Mouse (Mus musculus) forebrain, embryonic 13.5 days (tissue): ENCODE results near the gene Pcbp1. TPM values are rescaled to one million over a fixed set of nuclear protein-coding genes. Genes with fewer than 3 reads are reported as not detected.
A peak's percentile ranks its signal among the peaks of the same experiment; 100 is the strongest.
"Not testable (repeated sequence)": the region's sequence is repeated elsewhere in the genome, so short reads cannot be mapped to it uniquely, and the experiment has no call there.

ENCODE experiments used
- ATAC-seq: fragments of 200-750 bp; cut with Nextera tagmentation; 2 replicates; pipeline ENCODE4 v1.8.0; 2017
- H3K27ac ChIP-seq: fragments of 300-500 bp; sonication (generic); 2 replicates; pipeline ENCODE4 v1.5.1; 2015; ENCODE audit warnings: inconsistent platforms, mild to moderate bottlenecking, moderate library complexity
- H3K27me3 ChIP-seq: fragments of 300-500 bp; sonication (generic); 2 replicates; pipeline ENCODE4 v1.6.1; 2015; ENCODE audit warnings: mild to moderate bottlenecking, inconsistent platforms
- H3K36me3 ChIP-seq: fragments of 300-500 bp; sonication (generic); 2 replicates; pipeline ENCODE4 v1.6.1; 2015; ENCODE audit warnings: mild to moderate bottlenecking, inconsistent platforms; ENCODE audit not compliant: poor library complexity, severe bottlenecking
- H3K4me1 ChIP-seq: fragments of 300-500 bp; sonication (generic); 2 replicates; pipeline ENCODE4 v1.6.1; 2015; ENCODE audit warnings: inconsistent platforms
- H3K4me2 ChIP-seq: fragments of 300-500 bp; sonication (generic); 2 replicates; pipeline ENCODE4 v1.6.1; 2015; ENCODE audit warnings: inconsistent platforms, mild to moderate bottlenecking, moderate library complexity
- H3K4me3 ChIP-seq: fragments of 300-500 bp; sonication (generic); 2 replicates; pipeline ENCODE4 v1.5.1; 2015; ENCODE audit warnings: mild to moderate bottlenecking, inconsistent platforms
- H3K9ac ChIP-seq: fragments of 300-500 bp; sonication (generic); 2 replicates; pipeline ENCODE4 v1.6.1; 2015; ENCODE audit warnings: mild to moderate bottlenecking, inconsistent platforms
- H3K9me3 ChIP-seq: fragments of 300-500 bp; sonication (generic); replicated peaks from 2 replicates; pipeline ENCODE4 v1.6.1; 2016; ENCODE audit warnings: inconsistent platforms
- WGBS: fragments of 180-500 bp; shearing (Covaris S2); methylation state at CpG from one replicate; pipeline ENCODE4 v1.1.7; 2015; 5-methylcytosine and 5-hydroxymethylcytosine counted together
- polyA plus RNA-seq: library from polyadenylated mRNA; unstranded; fragments of >200 nt; fragmentation: Nextera tagmentation; extraction: Ambion mirVana; gene quantifications from 2 replicates; pipeline ENCODE4 v1.2.1, GENCODE M21; 2015

Pcbp1 gene
- polyA plus RNA-seq, result 204 and 245 TPM in 2 replicates

DNA sequence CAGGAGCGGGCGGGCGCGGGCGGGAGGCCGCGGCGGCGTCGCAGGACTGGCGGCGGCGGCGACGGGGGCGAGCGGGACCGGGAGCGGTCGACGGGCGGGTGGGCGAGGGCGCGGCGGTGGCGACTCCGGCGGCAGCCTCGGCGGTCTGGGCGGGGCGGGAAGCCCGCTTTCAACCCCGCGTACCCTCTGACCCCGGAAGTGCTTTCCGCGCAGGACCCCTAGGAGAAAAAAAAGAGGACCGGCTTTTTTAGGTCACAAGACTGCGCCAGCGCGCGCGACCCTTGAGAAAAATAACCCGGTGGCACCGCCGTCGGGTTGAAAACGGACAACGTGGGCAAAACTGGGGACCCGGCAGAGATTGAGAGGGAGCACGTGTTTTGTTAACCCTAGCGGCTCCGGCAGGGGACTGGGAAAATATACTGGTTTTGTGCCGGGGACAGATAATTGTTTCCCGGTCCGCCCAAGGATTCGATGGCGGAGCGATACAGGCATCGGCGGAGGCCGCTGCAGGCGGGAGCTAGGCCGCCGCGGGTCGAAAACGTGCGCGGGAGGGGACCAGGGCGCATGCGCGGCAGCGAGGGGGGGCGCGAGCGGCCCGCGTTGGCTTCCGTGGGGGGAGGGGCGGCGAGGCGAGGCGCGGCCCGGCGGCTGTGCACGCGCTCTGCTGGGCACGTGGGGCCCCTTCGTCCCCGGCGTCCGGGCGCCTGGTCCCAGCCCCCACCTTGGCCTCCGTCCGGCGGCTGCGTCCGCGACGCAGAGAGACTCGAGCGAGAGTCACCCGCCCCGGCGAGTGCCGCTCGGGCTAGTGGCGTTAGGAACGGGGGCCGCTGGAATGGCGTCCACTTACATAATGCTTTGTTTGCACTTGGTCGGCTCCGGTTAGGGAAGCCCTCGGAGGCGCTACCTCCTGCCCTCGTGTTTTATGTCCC is at the start of gene Pcbp1:
Pcbp1 (minus strand) TSS at position 290 of the 929 bp plus-strand sequence.
- ATAC-seq, result peak; percentile 86
- peaks cover 23% of the 10 kb centered on the region for H3K36me3 ChIP-seq
- under 1% methylated on average over 78 of the region's 120 CpGs for WGBS
- H3K4me3 ChIP-seq, result peak within 1 kb of the TSS; percentile 100
- H3K27me3 ChIP-seq, result no peaks in the 10 kb centered on the region
- H3K4me1 ChIP-seq, result peaks cover 32% of the 10 kb centered on the region
- H3K4me2 ChIP-seq, result peak within 1 kb of the TSS; percentile 93
- H3K27ac ChIP-seq, result peak within 1 kb of the TSS; percentile 100
- peak within 1 kb of the TSS; percentile 99 for H3K9ac ChIP-seq
- H3K9me3 ChIP-seq, result no peaks in the 10 kb centered on the region

DNA sequence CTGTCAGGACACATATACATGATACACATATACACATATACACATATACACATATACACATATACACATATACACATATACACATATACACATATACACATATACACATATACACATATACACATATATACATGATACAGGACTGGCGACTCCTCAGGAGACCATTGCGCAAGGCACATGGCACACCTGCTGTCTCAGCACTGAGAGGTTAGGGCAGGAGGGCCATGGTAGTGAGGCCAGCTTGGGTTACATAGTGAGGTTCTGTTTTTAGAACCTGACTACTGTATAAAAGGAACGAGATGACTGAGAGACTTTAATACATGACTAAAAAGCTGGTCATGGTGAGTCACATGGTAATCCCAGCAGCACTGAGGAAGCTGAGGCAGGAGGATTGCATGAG is 48.4 kb upstream of the Pcbp1 start:
- Histone ChIP-seq H3K27me3 (no peaks in the 10 kb centered on the region), H3K27ac (no peak overlapping the region), H3K9me3 (no peaks in the 10 kb centered on the region), H3K36me3 (no peaks in the 10 kb centered on the region), H3K4me1 (peaks cover 12% of the 10 kb centered on the region), H3K4me2 (no peak overlapping the region), H3K4me3 (no peak overlapping the region), H3K9ac (no peak overlapping the region)
- no peak for ATAC-seq
- 96% methylated on average over 3 of the region's 3 CpGs for WGBS

DNA sequence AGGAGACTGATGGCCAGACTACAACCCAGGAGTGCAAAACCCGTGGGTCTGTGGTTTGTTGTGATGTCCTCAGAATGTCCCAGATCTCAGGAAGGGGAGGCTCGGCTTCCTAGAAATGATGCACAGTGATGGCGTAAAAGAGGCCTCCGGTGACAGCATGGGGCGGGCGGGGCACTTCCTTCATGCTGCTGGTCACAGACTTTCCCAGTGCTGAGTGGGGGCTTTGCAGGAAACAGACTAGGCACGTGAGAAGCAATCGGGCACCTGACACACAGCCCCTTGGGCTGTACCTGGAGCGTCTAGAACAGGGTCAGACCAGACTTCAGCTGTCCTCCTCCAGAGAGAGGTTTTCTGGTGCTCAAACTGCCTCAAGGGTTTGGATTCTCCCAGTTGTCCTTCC is 44.7 kb upstream of the Pcbp1 start:
- no peak for ATAC-seq
- WGBS, result 61% methylated on average over 9 of the region's 9 CpGs

DNA sequence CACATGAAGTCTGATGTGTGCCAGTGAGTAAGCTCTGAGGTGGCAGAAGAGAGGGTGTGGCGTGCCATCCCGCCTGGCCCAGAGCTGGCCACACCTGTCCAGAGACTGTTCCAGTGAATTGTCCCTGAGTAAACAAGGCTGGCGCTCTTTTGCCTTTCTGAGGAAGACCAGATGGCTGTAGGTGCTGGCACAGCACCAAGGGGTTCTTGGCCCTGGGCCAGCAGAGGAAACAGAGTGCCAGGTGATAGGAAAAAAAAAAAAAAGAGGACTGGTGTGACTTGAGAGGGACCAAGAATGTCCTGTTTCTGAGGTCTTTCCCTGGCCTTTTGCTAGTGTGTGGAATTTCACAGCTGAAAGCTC is 43.3 kb upstream of the Pcbp1 start:
- no peak overlapping the region; the same call in 1 of the 2 replicates for H3K4me2 ChIP-seq
- WGBS, result 38% methylated on average over 3 of the region's 3 CpGs
- ATAC-seq, result peak; percentile 69; the same call in 1 of the 2 replicates
- peak overlapping the region; percentile 46 for H3K27ac ChIP-seq
- no peaks in the 10 kb centered on the region for H3K27me3 ChIP-seq
- peaks cover 27% of the 10 kb centered on the region for H3K36me3 ChIP-seq
- no peak overlapping the region for H3K4me3 ChIP-seq
- peaks cover 18% of the 10 kb centered on the region for H3K4me1 ChIP-seq
- H3K9ac ChIP-seq, result no peak overlapping the region
- H3K9me3 ChIP-seq, result no peaks in the 10 kb centered on the region

More for the DNA sequence above, 44.7 kb upstream of the Pcbp1 start:
- Histone ChIP-seq H3K4me2 (no peak overlapping the region), H3K4me3 (no peak overlapping the region), H3K9ac (no peak overlapping the region), H3K36me3 (peaks cover 13% of the 10 kb centered on the region), H3K4me1 (peaks cover 18% of the 10 kb centered on the region), H3K27ac (no peak overlapping the region), H3K27me3 (no peaks in the 10 kb centered on the region), H3K9me3 (no peaks in the 10 kb centered on the region)

DNA sequence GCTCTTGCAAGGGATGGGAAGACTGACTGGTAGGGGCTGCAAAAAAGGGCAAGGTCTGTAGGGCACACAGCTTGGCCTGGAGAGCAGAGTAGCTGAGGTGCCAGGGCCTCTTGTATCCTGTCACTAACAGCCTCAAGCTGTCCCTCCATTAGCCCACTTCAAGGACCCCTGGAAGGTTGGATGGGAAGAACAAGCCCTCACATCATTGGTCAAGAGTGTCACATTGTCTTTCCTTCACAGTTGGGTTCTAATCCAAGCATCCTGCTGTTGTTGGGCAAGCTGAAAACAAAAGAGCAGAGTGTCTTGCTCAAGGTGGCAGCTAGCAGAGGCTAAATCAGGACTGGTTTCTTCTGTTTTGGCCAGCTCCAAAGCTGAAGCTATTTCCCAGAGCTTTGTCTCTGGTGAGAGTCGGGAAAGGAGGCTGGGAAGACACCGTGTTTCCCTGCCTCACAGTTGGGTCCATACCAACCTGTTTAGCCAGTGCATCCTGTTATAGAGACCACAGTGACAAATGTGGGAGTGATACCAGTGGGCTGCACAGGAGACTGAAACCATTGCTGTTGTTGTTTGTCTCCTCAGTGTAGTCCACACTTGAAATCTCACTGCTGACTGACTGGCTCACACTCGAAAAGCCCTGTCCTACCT is 42.8 kb upstream of the Pcbp1 start:
- H3K27me3 ChIP-seq, result no peaks in the 10 kb centered on the region
- H3K9ac ChIP-seq, result no peak overlapping the region
- peaks cover 30% of the 10 kb centered on the region for H3K36me3 ChIP-seq
- H3K4me1 ChIP-seq, result peaks cover 18% of the 10 kb centered on the region
- H3K4me2 ChIP-seq, result no peak overlapping the region
- peak overlapping the region; percentile 46 for H3K27ac ChIP-seq
- no peak for ATAC-seq
- no peaks in the 10 kb centered on the region for H3K9me3 ChIP-seq
- 33% methylated on average over 3 of the region's 3 CpGs for WGBS
- H3K4me3 ChIP-seq, result no peak overlapping the region

DNA sequence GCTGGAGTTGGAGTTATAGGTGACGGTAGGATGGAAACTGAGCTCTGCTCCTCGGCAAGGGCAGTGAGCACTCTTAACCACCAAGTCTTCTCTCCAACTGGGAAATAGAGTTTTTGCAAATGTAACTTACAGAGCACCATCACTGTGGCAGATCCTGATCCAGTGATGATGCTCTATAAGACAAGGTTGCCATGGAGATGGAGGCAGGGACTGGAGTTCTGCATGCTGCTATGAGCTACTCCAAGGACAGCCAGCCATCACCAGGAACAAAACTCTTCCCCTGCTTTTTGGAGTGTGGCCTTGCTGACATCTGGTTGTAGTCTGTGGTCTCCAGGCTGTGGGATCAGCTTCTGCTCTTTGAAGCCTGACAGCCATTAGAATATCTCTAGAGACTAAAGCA is 39.7 kb upstream of the Pcbp1 start:
- Histone ChIP-seq H3K36me3 (peaks cover 52% of the 10 kb centered on the region), H3K27ac (no peak overlapping the region), H3K9ac (no peak overlapping the region), H3K9me3 (no peaks in the 10 kb centered on the region), H3K4me2 (no peak overlapping the region), H3K4me1 (peaks cover 18% of the 10 kb centered on the region), H3K27me3 (no peaks in the 10 kb centered on the region), H3K4me3 (no peak overlapping the region)
- 97% methylated on average over 2 of the region's 2 CpGs for WGBS
- ATAC-seq, result no peak

DNA sequence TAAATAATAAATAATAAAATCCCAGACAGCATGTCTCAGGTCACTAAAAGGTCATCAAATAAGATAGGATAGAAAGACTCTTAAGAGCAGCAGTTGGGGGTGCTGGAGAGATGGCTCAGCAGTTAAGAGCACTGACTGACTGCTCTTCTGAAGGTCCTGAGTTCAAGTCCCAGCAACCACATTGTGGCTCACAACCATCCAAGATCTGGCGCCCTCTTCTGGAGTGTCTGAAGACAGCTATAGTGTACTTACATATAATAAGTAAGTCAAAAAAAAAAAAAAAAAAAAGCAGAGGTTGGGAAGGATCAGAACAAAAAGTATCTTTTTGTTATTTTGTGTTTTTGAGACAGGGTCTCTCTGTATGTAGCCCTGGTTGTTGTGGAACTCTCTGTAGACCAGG is 31.1 kb upstream of the Pcbp1 start:
- WGBS, result 93% methylated on average over 1 of the region's 1 CpGs
- not testable (repeated sequence) for ATAC-seq, H3K27me3 ChIP-seq, H3K4me3 ChIP-seq, H3K27ac ChIP-seq, H3K4me2 ChIP-seq, H3K4me1 ChIP-seq, H3K9me3 ChIP-seq, H3K9ac ChIP-seq
- H3K36me3 ChIP-seq, result peaks cover 62% of the 10 kb centered on the region

DNA sequence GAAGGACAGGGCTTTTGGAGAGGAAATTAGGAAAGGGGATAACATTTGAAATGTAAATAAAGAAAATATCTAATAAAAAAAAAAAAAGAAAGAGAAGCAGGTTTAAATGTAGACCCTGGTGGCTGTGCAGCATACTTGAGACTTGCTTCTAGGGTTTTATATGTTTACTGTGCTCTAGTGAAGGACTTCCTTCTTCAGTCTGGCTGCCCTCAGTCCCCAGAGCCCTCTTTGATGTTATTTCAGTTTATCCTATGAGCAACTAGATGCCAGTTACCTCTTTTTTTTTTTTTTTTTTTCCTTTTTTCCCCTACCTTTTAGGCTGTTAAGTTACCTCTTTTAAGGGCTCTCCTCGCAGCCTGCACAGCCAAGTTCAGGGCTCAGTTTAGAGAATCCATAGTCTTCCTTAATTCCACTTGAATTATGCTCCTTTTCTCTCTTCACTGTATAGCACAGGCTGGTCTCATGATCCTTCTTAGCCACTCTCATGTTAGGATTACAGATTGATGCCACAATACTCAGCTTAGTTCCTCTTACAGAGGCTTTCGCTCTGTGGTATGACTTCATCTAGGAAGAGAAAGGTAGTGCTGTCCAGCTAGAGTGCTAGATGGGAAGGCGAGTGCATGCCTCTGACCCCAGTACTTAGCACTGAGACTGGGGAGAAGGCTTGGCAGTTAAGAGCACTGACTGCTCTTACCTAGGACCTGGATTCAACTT is 30.4 kb upstream of the Pcbp1 start:
- H3K4me2 ChIP-seq, result no peak overlapping the region
- no peak overlapping the region for H3K27ac ChIP-seq
- no peaks in the 10 kb centered on the region for H3K9me3 ChIP-seq
- H3K4me3 ChIP-seq, result no peak overlapping the region
- no peaks in the 10 kb centered on the region for H3K4me1 ChIP-seq
- no peaks in the 10 kb centered on the region for H3K27me3 ChIP-seq
- H3K9ac ChIP-seq, result no peak overlapping the region
- WGBS, result 97% methylated on average over 3 of the region's 3 CpGs
- peaks cover 63% of the 10 kb centered on the region for H3K36me3 ChIP-seq
- no peak for ATAC-seq

DNA sequence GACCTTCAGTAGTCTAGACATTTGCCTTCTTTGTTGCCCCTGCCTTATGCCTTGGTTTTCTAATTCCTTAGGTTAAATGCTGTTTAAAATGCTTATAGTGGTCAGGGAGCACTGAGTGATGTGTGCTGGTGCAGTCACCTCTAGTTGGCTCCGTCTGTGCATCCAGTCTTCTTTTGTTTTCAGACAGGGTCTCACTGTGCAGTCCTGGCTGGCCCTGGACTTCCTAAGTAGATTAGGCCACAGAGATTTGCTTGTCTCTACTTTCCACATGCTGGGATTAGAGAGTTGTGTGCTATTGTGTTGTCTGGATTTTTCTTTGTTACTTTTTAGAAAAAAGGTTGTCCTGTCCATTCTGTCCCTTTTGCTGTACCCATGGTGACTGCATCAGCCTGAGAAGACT is 24.5 kb upstream of the Pcbp1 start:
- no peak overlapping the region for H3K4me3 ChIP-seq
- H3K4me2 ChIP-seq, result no peak overlapping the region
- no peak overlapping the region for H3K27ac ChIP-seq
- H3K4me1 ChIP-seq, result no peaks in the 10 kb centered on the region
- no peak overlapping the region for H3K9ac ChIP-seq
- ATAC-seq, result no peak
- WGBS, result 49% methylated on average over 1 of the region's 1 CpGs
- H3K36me3 ChIP-seq, result peaks cover 69% of the 10 kb centered on the region
- H3K9me3 ChIP-seq, result no peaks in the 10 kb centered on the region
- H3K27me3 ChIP-seq, result no peaks in the 10 kb centered on the region

DNA sequence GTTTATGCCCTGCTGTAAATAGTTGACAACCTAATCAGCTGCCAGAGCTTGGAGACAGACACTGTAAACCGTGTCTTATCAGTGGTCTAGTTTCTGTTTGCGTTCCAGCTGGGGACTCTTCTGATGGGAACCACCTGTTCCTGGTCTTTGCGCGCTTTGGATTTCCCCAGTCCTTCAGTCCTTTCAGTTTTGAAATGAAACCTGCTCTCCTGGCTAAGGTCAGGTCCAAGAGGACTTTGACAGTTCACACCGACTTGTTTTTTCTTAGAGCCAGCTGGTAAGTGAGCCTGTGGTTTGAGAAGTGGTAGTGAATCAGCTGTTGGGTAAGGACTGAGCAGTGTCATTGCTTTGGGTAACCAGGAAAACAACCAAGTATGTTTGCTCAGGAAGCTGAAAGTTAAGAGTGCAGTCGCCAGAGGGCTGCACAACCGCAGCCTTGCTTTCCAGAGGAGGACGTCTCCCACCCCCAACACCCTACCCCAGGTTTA is 21.8 kb upstream of the Pcbp1 start:
- Histone ChIP-seq H3K9ac (no peak overlapping the region), H3K27me3 (no peaks in the 10 kb centered on the region), H3K27ac (no peak overlapping the region), H3K9me3 (no peaks in the 10 kb centered on the region), H3K4me2 (no peak overlapping the region), H3K4me1 (no peaks in the 10 kb centered on the region), H3K36me3 (peaks cover 76% of the 10 kb centered on the region), H3K4me3 (no peak overlapping the region)
- no peak for ATAC-seq
- WGBS, result 91% methylated on average over 8 of the region's 8 CpGs

DNA sequence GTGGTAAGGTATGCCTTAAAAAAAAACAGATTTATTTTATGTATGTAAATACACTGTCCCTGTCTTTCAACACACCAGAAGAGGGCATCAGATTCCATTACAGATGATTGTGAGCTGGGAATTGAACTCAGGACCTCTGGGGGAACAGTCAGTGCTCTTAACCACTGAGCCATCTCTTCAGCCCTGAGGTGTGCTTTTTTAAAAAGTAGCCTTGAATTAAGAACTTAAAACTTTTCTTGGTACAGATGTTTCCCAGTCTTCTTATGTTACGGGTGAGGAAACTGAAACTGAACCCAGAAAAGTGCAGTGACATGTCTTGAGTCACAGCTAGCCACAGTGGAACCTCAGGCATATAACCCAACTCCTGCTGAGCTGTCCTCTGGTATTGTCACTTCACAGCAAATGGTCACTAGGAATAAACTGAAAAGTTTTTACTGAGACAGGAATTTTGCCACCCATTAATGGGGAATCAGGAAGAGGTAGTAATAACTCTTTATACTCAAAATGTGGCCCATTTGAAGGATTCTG is 21.2 kb upstream of the Pcbp1 start:
- Histone ChIP-seq H3K9me3 (no peaks in the 10 kb centered on the region), H3K9ac (no peak overlapping the region), H3K4me1 (no peaks in the 10 kb centered on the region), H3K36me3 (peaks cover 75% of the 10 kb centered on the region), H3K27me3 (no peaks in the 10 kb centered on the region), H3K4me2 (no peak overlapping the region), H3K4me3 (no peak overlapping the region), H3K27ac (no peak overlapping the region)
- ATAC-seq, result no peak
- 90% methylated on average over 1 of the region's 1 CpGs for WGBS

DNA sequence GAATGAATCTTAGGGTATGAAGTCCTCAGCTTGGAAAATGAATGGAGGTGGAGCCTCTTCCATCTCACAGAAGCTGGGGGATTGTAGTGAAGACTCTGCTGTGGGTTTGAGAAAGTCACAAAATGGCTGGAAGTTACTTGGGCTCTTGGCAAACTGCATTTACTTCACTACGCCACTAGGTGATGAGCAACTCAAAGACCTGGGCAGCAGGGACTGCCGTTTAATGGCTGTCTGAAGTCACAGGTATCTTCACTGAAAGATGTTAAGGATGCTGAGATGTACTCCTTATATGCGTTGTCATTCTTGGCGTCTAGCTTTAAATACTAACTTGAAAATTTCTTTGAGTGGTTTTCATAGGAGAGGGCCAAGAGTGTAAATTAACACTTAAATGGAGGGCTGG is 19.1 kb upstream of the Pcbp1 start:
- H3K9me3 ChIP-seq, result no peaks in the 10 kb centered on the region; the same call in 1 of the 2 replicates
- no peaks in the 10 kb centered on the region for H3K27me3 ChIP-seq
- ATAC-seq, result no peak
- H3K4me2 ChIP-seq, result no peak overlapping the region
- peaks cover 75% of the 10 kb centered on the region for H3K36me3 ChIP-seq
- no peaks in the 10 kb centered on the region for H3K4me1 ChIP-seq
- no peak overlapping the region for H3K4me3 ChIP-seq
- H3K27ac ChIP-seq, result no peak overlapping the region
- H3K9ac ChIP-seq, result no peak overlapping the region
- WGBS, result 54% methylated on average over 4 of the region's 4 CpGs
